Mouse (Mus musculus): ENCODE results near the gene C130074G19Rik. TPM values are rescaled to one million over a fixed set of nuclear protein-coding genes. Genes with fewer than 3 reads are reported as not detected.

Gene C130074G19Rik
- 10 to 100 TPM in 2 of 4 experiments, 1 to 10 TPM in 2; 7.1 to 15.3 (median 10.8) TPM for total RNA-seq (2022)

DNA sequence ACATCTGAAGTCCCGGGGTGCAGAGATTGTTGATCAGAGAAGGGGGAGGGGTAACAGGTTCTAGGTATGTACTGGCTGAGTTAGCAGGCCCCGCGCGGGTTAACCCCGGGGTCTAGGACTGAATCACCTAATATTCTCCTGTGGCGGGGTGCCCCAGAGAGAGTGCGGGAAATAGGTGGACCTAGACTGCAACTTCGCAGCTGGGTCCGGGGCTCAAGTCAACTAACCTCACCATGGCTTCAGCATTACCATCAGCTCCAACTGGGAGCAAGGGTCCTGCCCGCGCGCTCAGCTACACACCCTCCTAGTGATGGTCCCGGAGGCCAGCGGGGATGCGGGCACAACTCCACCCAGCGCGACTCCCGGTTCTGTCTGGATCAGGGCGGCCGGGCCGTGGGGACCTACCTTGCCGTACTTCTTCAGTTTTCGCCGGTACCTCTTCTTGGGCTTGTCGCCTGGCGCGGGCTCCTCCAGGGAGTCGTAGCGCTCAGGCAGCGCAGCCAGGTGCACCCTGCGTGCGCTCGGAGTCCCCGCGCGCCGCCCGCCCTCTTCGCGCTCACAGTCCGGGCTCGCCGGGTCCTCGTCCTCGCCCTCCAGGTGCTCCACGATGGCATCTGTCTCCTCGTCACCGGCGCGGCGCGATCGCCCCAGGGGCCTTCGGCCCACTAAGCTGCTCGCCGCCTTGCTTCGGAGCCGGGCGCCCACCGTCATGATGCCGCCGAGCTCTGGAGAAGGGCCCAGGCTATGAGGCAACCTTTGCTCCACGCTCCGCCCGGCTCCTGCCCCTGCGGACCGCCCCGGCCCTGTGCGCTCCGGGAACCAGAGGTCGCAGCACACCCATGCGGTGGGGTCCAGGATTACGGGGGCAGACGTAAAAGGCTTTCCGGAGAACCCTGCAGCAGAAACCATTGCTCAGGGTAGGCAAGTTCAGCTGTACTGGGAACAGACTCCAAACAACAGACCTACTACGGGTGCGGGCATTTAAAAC, at the start of gene C130074G19Rik:
TSS of gene C130074G19Rik (minus strand) at position 938 of the 988 bp plus-strand sequence.
- peak; percentile 37 to 48 for DNase-seq (ENCODE audit: low spot score in 2 of 2)

- no peak for DNase-seq (ENCODE audit: low spot score in 2 of 2)
Measured at GRCm38 (mm10) chr1:184931097-184931496, 48.1 kb upstream of the C130074G19Rik start.

- DNase-seq (ENCODE audit: low spot score in 2 of 2), result no peak
Measured at GRCm38 (mm10) chr1:184928382-184928781, 45.4 kb upstream of the C130074G19Rik start.

DNA sequence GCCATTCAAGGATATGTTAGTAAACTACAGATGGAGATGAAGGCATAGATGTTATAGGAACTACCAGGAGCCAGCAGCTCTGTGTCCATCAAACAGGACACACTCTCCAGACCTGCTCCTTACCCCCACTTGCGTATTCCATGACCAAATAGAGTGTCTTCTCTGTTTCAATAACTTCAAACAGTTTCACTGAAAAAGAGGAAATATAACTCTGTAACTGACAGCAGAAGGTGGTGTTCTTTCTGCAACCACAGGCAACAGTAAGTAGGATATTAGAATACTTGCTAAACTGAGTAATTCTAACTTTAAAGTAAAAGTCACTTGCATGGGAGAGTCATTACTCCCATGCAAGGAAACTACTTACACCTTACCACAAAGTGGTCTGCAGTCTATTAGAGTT, 44.9 kb upstream of the C130074G19Rik start:
- no peak for DNase-seq (ENCODE audit: low spot score in 2 of 2)

DNA sequence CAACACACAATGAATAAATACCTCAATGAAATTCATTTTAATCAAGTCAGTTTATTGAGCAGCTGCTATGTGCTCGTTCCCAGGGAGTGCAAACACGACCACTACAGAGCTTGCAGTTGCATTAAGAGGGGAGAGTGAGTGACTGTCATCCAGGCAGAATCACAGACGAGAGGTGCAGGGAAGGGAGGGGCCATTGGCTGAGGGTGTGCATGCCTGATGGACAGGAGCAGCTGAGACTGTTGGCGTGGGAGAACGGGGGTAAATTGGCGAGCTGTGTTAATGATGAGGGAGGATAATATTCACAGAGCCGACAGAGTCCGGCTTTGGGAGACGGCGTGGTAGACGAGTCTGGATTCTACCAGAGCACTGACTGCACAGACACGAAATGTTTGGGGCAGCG, 39.8 kb upstream of the C130074G19Rik start:
- DNase-seq (ENCODE audit: low spot score in 2 of 2), result peak; percentile 40 to 57

DNA sequence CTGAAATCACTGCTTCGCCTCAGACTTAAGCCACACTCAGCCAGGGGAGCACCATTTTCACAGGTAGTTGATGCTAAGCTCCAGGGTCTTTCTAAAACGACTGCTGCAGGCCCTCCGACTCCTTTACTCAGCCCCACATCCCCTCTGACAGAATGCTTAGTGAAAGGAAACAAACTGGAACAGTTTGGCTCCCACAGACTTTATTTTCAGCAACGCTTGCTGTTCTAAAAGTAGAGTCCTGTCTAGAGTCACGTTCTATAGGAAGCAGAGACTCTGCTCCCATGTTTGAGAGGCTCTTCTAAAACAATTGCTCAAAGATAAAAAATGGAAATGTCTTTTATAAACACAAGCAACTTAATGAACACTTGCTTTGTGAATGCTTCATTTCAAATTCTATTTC, 37.0 kb upstream of the C130074G19Rik start:
- DNase-seq (ENCODE audit: low spot score in 2 of 2), result no peak

- DNase-seq (ENCODE audit: low spot score in 2 of 2), result no peak
Measured at GRCm38 (mm10) chr1:184918227-184918888, 35.3 kb upstream of the C130074G19Rik start.

DNA sequence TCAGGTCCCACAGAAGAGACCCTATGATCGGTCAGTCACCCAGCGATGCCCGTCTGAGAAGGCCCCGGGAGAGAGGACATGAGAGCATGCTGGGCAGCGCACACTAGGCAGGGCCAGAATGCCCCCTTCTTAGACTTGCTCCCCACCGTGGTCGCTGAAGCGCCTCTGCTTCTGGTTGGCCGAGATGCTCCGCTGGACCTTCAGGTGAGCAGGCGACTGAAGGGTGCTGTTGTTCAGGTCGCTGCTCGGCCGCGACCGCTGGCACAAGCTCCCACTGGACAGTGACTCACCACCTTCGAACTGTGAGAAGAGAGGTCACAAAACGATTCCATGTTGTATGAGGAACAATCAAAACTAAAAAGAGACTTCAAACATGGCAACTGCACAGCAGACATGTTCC, 29.3 kb upstream of the C130074G19Rik start:
- no peak for DNase-seq (ENCODE audit: low spot score in 2 of 2)

DNA sequence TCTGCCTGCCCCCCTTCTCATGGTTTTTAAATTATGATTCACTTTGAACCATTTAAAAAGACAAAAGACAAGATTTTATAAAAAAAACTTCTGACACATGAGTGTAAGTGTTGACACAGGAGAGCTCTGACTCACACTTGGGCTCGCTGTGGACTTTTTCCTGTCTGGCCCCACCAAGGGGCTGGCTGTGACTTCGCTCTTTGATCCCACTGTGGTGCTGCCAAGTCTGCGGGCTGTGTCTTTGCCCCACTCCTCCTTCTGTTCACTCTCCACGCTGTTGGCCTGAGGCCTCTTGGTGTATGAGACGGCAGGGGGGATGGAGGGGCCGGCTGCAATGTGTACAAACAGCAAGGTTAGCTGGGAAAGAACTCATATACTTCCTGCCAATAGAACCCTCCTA, 28.8 kb upstream of the C130074G19Rik start:
- DNase-seq (ENCODE audit: low spot score in 2 of 2), result no peak

GRCm38 (mm10) chr1:184908558-184908957, 25.5 kb upstream of the C130074G19Rik start:
- no peak for DNase-seq (ENCODE audit: low spot score in 2 of 2)

DNA sequence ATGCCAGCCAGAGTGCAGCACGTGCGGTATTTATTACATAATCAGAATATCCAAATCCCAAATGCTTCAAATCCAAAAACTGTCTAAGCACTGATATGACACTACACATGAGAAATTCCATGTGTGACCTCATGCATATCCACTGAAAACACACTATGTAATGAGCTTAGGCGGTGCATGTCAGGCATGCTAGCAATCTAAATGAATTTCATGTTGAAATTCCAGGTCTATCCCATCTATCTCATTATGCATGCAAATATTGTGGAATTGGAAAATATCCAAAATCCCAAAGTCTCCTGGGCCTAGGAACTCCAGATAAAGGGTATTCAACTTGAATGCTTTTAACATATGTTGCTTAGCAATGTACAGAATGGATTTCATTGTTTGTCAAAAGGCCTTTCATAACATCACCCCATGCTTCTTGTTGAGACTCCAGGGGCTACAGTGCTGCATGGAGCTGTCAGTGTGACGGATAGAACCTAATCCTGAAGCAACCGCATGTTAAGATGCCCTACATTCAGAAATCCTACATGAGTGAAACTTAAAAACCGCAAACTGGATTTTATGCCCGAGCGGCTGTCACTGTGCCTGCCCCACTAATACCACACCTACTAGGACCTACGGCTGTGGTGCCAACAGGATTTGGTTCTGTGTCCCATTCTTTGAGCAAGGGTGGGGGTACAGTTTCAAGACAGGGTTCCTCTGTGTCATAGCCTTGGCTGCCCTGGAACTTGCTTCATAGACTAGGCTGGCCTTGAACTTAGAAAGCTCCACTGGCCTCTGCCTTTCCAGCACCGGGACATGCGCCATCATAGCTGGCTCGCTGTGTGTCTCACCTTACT, 23.1 kb upstream of the C130074G19Rik start:
- DNase-seq (ENCODE audit: low spot score in 2 of 2), result no peak

DNA sequence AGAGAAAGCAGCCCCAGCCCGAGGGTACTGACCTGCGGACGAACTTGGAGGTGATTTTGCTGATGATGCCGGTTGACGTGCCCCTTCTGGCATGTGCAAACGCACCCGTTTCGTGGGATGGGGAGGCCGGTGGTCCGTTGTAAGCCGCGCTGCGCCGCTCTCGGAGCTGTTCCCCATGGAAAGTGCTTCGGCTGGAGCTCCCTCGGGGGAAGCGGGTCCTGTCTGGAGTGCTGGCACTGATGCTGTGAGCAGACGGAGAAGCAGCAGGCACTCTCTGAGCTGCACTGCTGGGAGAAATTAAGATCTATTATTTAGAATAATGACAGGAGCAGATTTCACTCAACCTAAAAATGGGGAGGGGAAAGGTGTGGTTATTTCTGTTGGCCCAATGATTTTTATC, 22.4 kb upstream of the C130074G19Rik start:
- no peak for DNase-seq (ENCODE audit: low spot score in 2 of 2)

GRCm38 (mm10) chr1:184903697-184904096, 20.7 kb upstream of the C130074G19Rik start:
- no peak for DNase-seq (ENCODE audit: low spot score in 2 of 2)

GRCm38 (mm10) chr1:184902886-184903285, 19.9 kb upstream of the C130074G19Rik start:
- DNase-seq (ENCODE audit: low spot score in 2 of 2), result no peak

DNA sequence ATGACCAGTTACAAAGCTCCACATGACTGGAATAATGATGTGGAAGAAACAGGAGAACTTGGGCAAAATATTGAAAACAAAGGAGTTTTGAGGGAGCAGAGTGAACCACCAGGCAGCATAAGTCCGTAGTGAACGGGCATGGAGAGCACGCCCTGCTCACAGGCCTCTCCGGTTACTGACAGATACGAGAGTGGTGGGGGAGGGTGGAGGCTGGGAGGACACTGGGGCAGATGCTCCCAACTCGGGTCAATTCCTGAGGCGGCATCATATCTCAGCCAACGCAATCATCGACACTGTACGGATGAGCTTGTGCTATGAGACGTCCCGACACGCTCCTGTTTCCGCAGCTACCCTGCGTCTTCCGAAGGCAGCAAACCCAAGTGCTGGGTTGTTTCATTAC, 14.3 kb upstream of the C130074G19Rik start:
- peak in 1 of 2 experiments; percentile 26 for DNase-seq (ENCODE audit: low spot score in 2 of 2)

GRCm38 (mm10) chr1:184891998-184892397, 9.0 kb upstream of the C130074G19Rik start:
- DNase-seq (ENCODE audit: low spot score in 2 of 2), result no peak

DNA sequence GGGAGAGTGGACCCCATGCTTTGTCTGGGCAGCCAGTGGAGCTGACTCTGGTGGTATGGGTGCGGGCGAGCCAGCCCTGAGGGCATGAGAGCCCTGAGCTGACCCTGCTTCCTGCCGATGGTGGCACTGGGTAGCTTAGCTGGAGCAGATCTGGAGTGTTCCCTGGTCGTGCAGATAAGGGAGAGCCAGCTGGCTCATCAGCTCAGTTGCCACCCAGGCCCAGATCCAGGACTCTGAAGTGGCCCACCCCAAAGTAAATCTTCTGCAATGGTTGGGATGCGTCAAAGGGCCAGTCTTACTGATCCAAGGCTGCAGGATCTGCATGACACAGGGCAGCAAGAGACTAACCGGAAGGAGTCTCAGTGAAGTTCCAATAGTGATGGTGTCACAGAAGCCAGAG, 6.4 kb upstream of the C130074G19Rik start:
- DNase-seq (ENCODE audit: low spot score in 2 of 2), result no peak

DNA sequence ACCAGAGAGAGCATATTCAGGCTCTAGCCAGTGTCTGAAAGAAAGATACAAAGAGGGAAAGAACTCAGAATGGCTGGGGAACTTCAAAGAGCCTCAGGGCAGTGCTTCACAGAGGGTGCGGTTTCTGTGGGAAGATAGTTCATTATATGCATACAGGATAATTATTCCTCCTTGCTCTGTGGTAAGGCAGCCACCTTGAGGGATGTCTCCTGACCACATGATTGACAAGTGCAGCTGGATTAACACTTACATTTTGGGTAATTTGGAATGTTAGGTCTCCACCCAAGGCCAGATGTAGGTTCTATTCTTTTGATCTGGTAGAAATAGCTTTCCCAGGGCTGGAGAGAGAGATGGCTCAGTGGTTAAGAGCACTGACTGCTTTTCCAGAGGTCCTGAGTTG, 3.1 kb upstream of the C130074G19Rik start:
- no peak for DNase-seq (ENCODE audit: low spot score in 2 of 2)

DNA sequence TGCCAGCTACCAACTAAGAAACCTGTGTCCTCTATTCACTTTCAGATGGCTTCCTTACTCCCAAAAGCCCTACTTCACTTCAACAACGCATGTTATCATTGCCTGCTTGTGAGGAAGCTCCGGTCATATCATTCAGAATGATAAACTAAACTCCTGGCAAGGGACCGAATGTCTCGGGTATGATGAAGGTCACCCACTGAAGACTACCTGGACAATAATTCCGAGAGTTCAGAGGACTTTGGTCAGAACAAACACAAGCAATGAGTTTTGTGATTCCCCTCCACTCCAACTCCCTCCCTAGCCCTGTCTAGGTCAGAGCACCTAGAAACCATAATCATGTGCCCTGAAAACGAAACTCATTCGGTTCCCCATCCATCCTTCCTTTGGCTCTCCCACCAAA, 1.2 kb downstream of the C130074G19Rik start:
- DNase-seq (ENCODE audit: low spot score in 2 of 2), result no peak

DNA sequence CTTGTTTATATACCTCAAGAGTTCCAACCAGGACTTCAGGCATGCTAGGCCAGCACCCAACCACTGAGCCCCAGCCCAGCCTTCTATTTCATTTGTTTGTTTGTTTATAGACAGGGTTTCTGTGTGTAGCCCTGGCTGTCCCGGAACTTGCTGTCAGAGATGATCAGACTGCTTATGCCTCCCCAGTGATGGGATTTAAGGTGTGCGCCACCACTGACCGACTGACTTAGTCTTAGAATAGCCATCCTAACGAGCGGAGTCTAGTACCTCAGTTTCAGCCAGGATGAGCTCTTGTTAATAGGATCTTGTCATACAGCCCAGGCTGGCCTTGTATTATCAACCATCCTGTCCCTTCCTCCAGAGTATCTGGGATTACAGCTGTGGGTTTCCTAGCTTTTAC, 1.8 kb downstream of the C130074G19Rik start:
- no peak for DNase-seq (ENCODE audit: low spot score in 2 of 2)

DNA sequence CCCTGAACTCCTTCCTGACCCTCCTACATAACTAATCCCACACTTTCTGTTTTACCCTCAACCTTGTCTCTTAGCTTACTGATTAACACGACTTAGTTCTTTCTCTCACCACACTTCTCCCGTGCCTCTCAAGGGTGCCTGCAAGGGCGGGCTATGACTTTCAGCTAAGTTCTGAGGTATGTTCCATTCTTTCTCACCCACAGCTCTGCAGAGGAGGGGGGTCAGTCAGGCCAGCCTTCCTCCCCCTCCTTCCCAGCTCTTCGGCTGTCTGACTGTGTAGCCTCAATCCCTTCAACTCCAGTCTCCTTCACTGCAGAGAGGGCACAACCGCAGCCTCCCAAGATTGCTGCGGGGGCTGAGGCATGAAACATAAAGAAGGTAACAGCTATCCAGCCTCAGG, 4.2 kb downstream of the C130074G19Rik start:
- no peak for DNase-seq (ENCODE audit: low spot score in 2 of 2)

- no peak for DNase-seq (ENCODE audit: low spot score in 2 of 2)
Measured at GRCm38 (mm10) chr1:184877306-184877705, 5.7 kb downstream of the C130074G19Rik start.

Measured in gastrocnemius, adult 8-10 months (tissue).